Mouse (Mus musculus) heart, postnatal 0 days (tissue): ENCODE measurements at regions not wholly inside any gene's neighbourhood (a gene's known extent, or its start where the extent isn't known, plus 50 kb on each side); places are given as distances from the start of the nearest gene placed in this dataset.

Experiments
- ATAC-seq: fragments of 200-750 bp; cut with Nextera tagmentation; 2 replicates; pipeline ENCODE4 v1.8.0; 2017; ENCODE audit warnings: low read depth, moderate number of reproducible peaks, moderate library complexity; ENCODE audit not compliant: insufficient read depth
- DNase-seq: peaks from one replicate; pipeline ENCODE4 v3.0.0-alpha.2; 2016; ENCODE audit warnings: low spot score
- H3K27ac ChIP-seq: fragments of 300-500 bp; sonication (generic); 2 replicates; pipeline ENCODE4 v1.5.1; 2014; ENCODE audit warnings: low read depth, mild to moderate bottlenecking
- H3K27me3 ChIP-seq: fragments of 300-500 bp; sonication (generic); 2 replicates; pipeline ENCODE4 v1.6.1; 2014; ENCODE audit warnings: low read length, mixed read lengths; ENCODE audit not compliant: control insufficient read depth, insufficient read depth
- H3K36me3 ChIP-seq: fragments of 300-500 bp; sonication (generic); replicated peaks from 2 replicates; pipeline ENCODE4 v1.6.1; 2014; ENCODE audit warnings: low read length, mixed read lengths; ENCODE audit not compliant: control insufficient read depth, insufficient read depth
- H3K4me1 ChIP-seq: fragments of 300-500 bp; sonication (generic); 2 replicates; pipeline ENCODE4 v1.6.1; 2014; ENCODE audit warnings: antibody characterized with exemption; ENCODE audit not compliant: control insufficient read depth, insufficient read depth
- H3K4me2 ChIP-seq: fragments of 300-500 bp; sonication (generic); 2 replicates; pipeline ENCODE4 v1.6.1; 2014; ENCODE audit warnings: low read depth, mild to moderate bottlenecking, low read length, moderate library complexity
- H3K4me3 ChIP-seq: fragments of 300-500 bp; sonication (generic); 2 replicates; pipeline ENCODE4 v1.5.1; 2014; ENCODE audit warnings: low read depth, low read length
- H3K9ac ChIP-seq: fragments of 300-500 bp; sonication (generic); replicated peaks from 2 replicates; pipeline ENCODE4 v1.6.1; 2014; ENCODE audit warnings: low read depth, low read length, mixed read lengths
- H3K9me3 ChIP-seq: fragments of 300-500 bp; sonication (generic); replicated peaks from 2 replicates; pipeline ENCODE4 v1.6.1; 2016; ENCODE audit warnings: low read length; ENCODE audit not compliant: control insufficient read depth
- CTCF ChIP-seq: IDR thresholded peaks from 2 replicates; pipeline ENCODE4 v1.5.1; 2016; ENCODE audit warnings: antibody characterized with exemption, control low read depth, low read depth
- EP300 ChIP-seq: IDR thresholded peaks from 2 replicates; pipeline ENCODE4 v1.6.1; 2016; ENCODE audit warnings: antibody characterized with exemption, low read depth
- WGBS: fragments of 180-500 bp; shearing (Covaris S2); extraction: QIAGEN DNeasy Blood & Tissue Kit; methylation state at CpG from one replicate; pipeline ENCODE4 v1.1.7; 2014; 5-methylcytosine and 5-hydroxymethylcytosine counted together

- DNase-seq (no peak), ATAC-seq (no peak)
- TF ChIP-seq CTCF, result no peak
- no peak for TF ChIP-seq EP300
- peaks cover 6% of the 10 kb centered on the region for H3K4me1 ChIP-seq
- no peaks in the 10 kb centered on the region for H3K36me3 ChIP-seq
- H3K27me3 ChIP-seq, result no peaks in the 10 kb centered on the region
- H3K9me3 ChIP-seq, result no peaks in the 10 kb centered on the region
- 44% methylated on average over 4 of the region's 4 CpGs for WGBS
- no peak overlapping the region for H3K27ac ChIP-seq
- no peak overlapping the region for H3K4me3 ChIP-seq
- H3K4me2 ChIP-seq, result no peak overlapping the region
- H3K9ac ChIP-seq, result no peak overlapping the region
Measured at GRCm38 (mm10) chr5:46212845-46213468, 355.5 kb upstream of the Lcorl start.

GRCm38 (mm10) chr5:46209076-46209475 is 351.7 kb upstream of the Lcorl start:
- WGBS, result 9% methylated on average over 2 of the region's 2 CpGs
- H3K36me3 ChIP-seq, result no peaks in the 10 kb centered on the region
- H3K4me3 ChIP-seq, result no peak overlapping the region
- DNase-seq, result no peak
- no peaks in the 10 kb centered on the region for H3K27me3 ChIP-seq
- peaks cover 6% of the 10 kb centered on the region for H3K4me1 ChIP-seq
- no peaks in the 10 kb centered on the region for H3K9me3 ChIP-seq
- no peak overlapping the region for H3K27ac ChIP-seq
- ATAC-seq, result no peak
- TF ChIP-seq EP300 (no peak), CTCF (no peak)
- no peak overlapping the region for H3K9ac ChIP-seq
- H3K4me2 ChIP-seq, result no peak overlapping the region

GRCm38 (mm10) chr5:46203744-46204143 is 346.3 kb upstream of the Lcorl start:
- 56% methylated on average over 4 of the region's 4 CpGs for WGBS
- ATAC-seq, result peak; percentile 39; the same call in 1 of the 2 replicates

GRCm38 (mm10) chr5:46202457-46202772 is 345.0 kb upstream of the Lcorl start:
- Histone ChIP-seq H3K9me3 (no peaks in the 10 kb centered on the region), H3K4me1 (no peaks in the 10 kb centered on the region), H3K9ac (no peak overlapping the region), H3K27me3 (no peaks in the 10 kb centered on the region), H3K36me3 (no peaks in the 10 kb centered on the region), H3K27ac (no peak overlapping the region), H3K4me2 (no peak overlapping the region), H3K4me3 (no peak overlapping the region)
- ATAC-seq, result no peak
- TF ChIP-seq CTCF, result no peak
- no peak for TF ChIP-seq EP300
- no peak for DNase-seq
- 72% methylated on average over 2 of the region's 2 CpGs for WGBS

More at GRCm38 (mm10) chr5:46203744-46204143, 346.3 kb upstream of the Lcorl start:
- Histone ChIP-seq H3K36me3 (no peaks in the 10 kb centered on the region), H3K4me3 (no peak overlapping the region), H3K27ac (no peak overlapping the region), H3K9me3 (no peaks in the 10 kb centered on the region), H3K9ac (no peak overlapping the region), H3K4me1 (no peaks in the 10 kb centered on the region), H3K27me3 (no peaks in the 10 kb centered on the region), H3K4me2 (no peak overlapping the region)
- TF ChIP-seq CTCF (no peak), EP300 (no peak)
- peak; percentile 28 for DNase-seq

- TF ChIP-seq CTCF (no peak), EP300 (no peak)
- Histone ChIP-seq H3K27me3 (no peaks in the 10 kb centered on the region), H3K4me3 (no peak overlapping the region), H3K36me3 (no peaks in the 10 kb centered on the region), H3K4me1 (no peaks in the 10 kb centered on the region), H3K27ac (no peak overlapping the region), H3K4me2 (no peak overlapping the region), H3K9me3 (no peaks in the 10 kb centered on the region), H3K9ac (no peak overlapping the region)
- WGBS, result 67% methylated on average over 6 of the region's 6 CpGs
- DNase-seq, result no peak
- no peak for ATAC-seq
Measured at GRCm38 (mm10) chr5:46201639-46202456, 344.4 kb upstream of the Lcorl start.

GRCm38 (mm10) chr5:46186908-46187307 is 329.5 kb upstream of the Lcorl start:
- Histone ChIP-seq H3K4me2 (no peak overlapping the region), H3K4me3 (no peak overlapping the region), H3K4me1 (no peaks in the 10 kb centered on the region), H3K27me3 (no peaks in the 10 kb centered on the region), H3K9ac (no peak overlapping the region), H3K9me3 (no peaks in the 10 kb centered on the region), H3K27ac (no peak overlapping the region), H3K36me3 (no peaks in the 10 kb centered on the region)
- DNase-seq (no peak), ATAC-seq (no peak)
- TF ChIP-seq EP300, result no peak
- no peak for TF ChIP-seq CTCF
- 70% methylated on average over 2 of the region's 2 CpGs for WGBS
